41 mouse cellular contexts compared by ENCODE assay signal in the genomic region with DNA sequence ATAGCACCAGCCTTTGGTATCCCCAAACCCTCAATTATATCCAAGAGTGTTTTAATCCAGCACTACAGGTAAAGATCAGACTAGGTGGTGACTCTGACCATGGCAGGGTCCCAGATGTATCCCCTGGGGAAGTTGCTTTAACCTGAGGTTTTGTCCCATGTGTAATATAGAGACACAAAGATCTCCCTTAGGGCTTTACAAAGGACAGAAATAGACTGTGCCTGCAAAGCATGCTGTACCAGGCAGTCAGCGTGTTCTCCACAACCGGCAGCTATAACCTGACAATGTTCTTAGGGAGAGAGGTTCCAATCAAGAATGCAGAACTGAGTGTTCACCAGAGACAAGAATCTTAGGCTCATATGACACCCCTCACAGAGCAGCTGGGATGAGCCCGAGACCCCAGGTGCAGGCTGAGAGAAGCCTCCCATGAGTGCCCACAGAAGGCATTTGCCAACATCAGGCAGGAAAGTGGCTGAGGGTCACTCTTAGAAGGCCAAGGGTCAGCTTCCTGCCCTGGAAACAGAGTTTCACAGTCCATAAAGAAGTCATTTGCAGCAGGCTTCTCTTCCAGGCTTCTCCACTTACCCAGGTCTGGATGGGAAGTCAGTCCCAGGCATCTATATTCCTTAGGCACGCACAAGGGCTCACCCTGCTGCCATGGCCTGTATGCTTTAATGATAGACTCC. TPM values are rescaled to one million over a fixed set of nuclear protein-coding genes. Genes with fewer than 3 reads are reported as not detected.
A peak's percentile ranks its signal among the peaks of the same experiment; 100 is the strongest.
DNase-seq lines count a peak whose midpoint lies in the region; ATAC-seq and TF ChIP-seq lines count a peak whose summit lies in the region.
"Had no signal": no experiment of that assay in that cellular context is flagged by ENCODE, and none has a peak within 500 bp of the region (broad histone marks: within the 10 kb centered on the region; RNA-seq: fewer than 3 reads in every experiment).

No protein-coding gene starts in this region.

- peak overlapping the region; percentile 26 for H3K27ac ChIP-seq in heart, adult 2 months
- H3K27ac ChIP-seq in hindbrain, embryonic 10.5 days, result peak overlapping the region; percentile 6; the same call in 1 of the 2 replicates
- H3K27ac ChIP-seq in hindbrain, embryonic 14.5 days, result no peak overlapping the region
- no peak overlapping the region for H3K27ac ChIP-seq in midbrain, embryonic 11.5 days (ENCODE audit: low read depth, low read length)
- H3K27ac ChIP-seq in midbrain, embryonic 16.5 days (ENCODE audit: low read length), result no peak overlapping the region
- H3K27ac ChIP-seq in limb, embryonic 10.5 days, result peak overlapping the region; percentile 68
- H3K27ac ChIP-seq: embryonic facial prominence, embryonic 13.5 days; forebrain, embryonic 10.5 days; forebrain, embryonic 15.5 days; hindbrain, embryonic 15.5 days; liver, embryonic 12.5 days; midbrain, embryonic 12.5 days; stomach, embryonic 15.5 days had no signal

- H3K4me3 ChIP-seq in heart, adult 2 months, result no peak overlapping the region
- no peak overlapping the region for H3K4me3 ChIP-seq in hindbrain, embryonic 10.5 days
- H3K4me3 ChIP-seq in hindbrain, embryonic 14.5 days (replicated peaks; ENCODE audit: low read length), result no peak overlapping the region
- H3K4me3 ChIP-seq in midbrain, embryonic 11.5 days (ENCODE audit: low read depth, low read length), result no peak overlapping the region
- H3K4me3 ChIP-seq in midbrain, embryonic 16.5 days (ENCODE audit: low read depth, low read length), result no peak overlapping the region
- no peak overlapping the region for H3K4me3 ChIP-seq in limb, embryonic 10.5 days
- H3K4me3 ChIP-seq: embryonic facial prominence, embryonic 13.5 days; forebrain, embryonic 10.5 days; forebrain, embryonic 15.5 days; hindbrain, embryonic 15.5 days; liver, embryonic 12.5 days; midbrain, embryonic 12.5 days; stomach, embryonic 15.5 days had no signal

- H3K36me3 ChIP-seq in heart, adult 2 months (ENCODE audit: control insufficient read depth, insufficient read depth, low read length), result peaks cover 7% of the 10 kb centered on the region
- no peaks in the 10 kb centered on the region for H3K36me3 ChIP-seq in hindbrain, embryonic 10.5 days
- no peaks in the 10 kb centered on the region for H3K36me3 ChIP-seq in hindbrain, embryonic 14.5 days (replicated peaks; ENCODE audit: control insufficient read depth, insufficient read depth)
- no peaks in the 10 kb centered on the region for H3K36me3 ChIP-seq in midbrain, embryonic 11.5 days (ENCODE audit: control insufficient read depth, insufficient read depth, low read length)
- no peaks in the 10 kb centered on the region for H3K36me3 ChIP-seq in midbrain, embryonic 16.5 days (ENCODE audit: control insufficient read depth, insufficient read depth, low read length)
- H3K36me3 ChIP-seq in limb, embryonic 10.5 days, result no peaks in the 10 kb centered on the region
- H3K36me3 ChIP-seq: forebrain, embryonic 10.5 days; forebrain, embryonic 15.5 days; hindbrain, embryonic 15.5 days; midbrain, embryonic 12.5 days; stomach, embryonic 15.5 days had no signal

- no peaks in the 10 kb centered on the region for H3K9me3 ChIP-seq in hindbrain, embryonic 10.5 days
- no peaks in the 10 kb centered on the region for H3K9me3 ChIP-seq in hindbrain, embryonic 14.5 days (ENCODE audit: control insufficient read depth, low read length)
- H3K9me3 ChIP-seq in midbrain, embryonic 11.5 days (ENCODE audit: control insufficient read depth, low read length), result no peaks in the 10 kb centered on the region
- H3K9me3 ChIP-seq in midbrain, embryonic 16.5 days (replicated peaks; ENCODE audit: control insufficient read depth, low read length, poor library complexity, severe bottlenecking), result no peaks in the 10 kb centered on the region
- H3K9me3 ChIP-seq in limb, embryonic 10.5 days (replicated peaks), result no peaks in the 10 kb centered on the region
- H3K9me3 ChIP-seq: embryonic facial prominence, embryonic 13.5 days; forebrain, embryonic 10.5 days; forebrain, embryonic 15.5 days; hindbrain, embryonic 15.5 days; liver, embryonic 12.5 days; midbrain, embryonic 12.5 days; stomach, embryonic 15.5 days had no signal

- intact Hi-C loops in heart, adult 2 months (cut with DNase I), result no loop called here
- intact Hi-C loops in heart, postnatal 36 days (cut with DNase I), result no loop called here

- no peak overlapping the region for H3K9ac ChIP-seq in heart, adult 2 months (ENCODE audit: low read depth, low read length)
- H3K9ac ChIP-seq in hindbrain, embryonic 14.5 days, result no peak overlapping the region
- no peak overlapping the region for H3K9ac ChIP-seq in midbrain, embryonic 11.5 days (ENCODE audit: low read length)
- H3K9ac ChIP-seq in midbrain, embryonic 16.5 days (ENCODE audit: low read depth, low read length), result no peak overlapping the region
- H3K9ac ChIP-seq: embryonic facial prominence, embryonic 13.5 days; forebrain, embryonic 15.5 days; hindbrain, embryonic 15.5 days; liver, embryonic 12.5 days; liver, postnatal 0 days; midbrain, embryonic 12.5 days; stomach, embryonic 15.5 days had no signal

- no peak for DNase-seq in heart, adult 2 months
- no peak for DNase-seq in heart, postnatal 36 days
- DNase-seq in hindbrain, embryonic 10.5 days (ENCODE audit: low spot score), result no peak
- DNase-seq in hindbrain, embryonic 14.5 days (ENCODE audit: low spot score), result no peak
- peak; percentile 67 for DNase-seq in midbrain, embryonic 11.5 days (ENCODE audit: low spot score, missing footprints)
- DNase-seq in limb, embryonic 10.5 days (ENCODE audit: low spot score), result no peak
- DNase-seq: adrenal gland, postnatal 25 days; cerebellum, adult 2 months; cerebellum, postnatal 14 days; heart, postnatal 4 days; kidney, adult 2 months; kidney, postnatal 4 days; liver, postnatal 0 days; lung, postnatal 36 days; right cerebral cortex, postnatal 25 days; thymus, adult 18-20 months; thymus, postnatal 36 days had no signal

- H3K27me3 ChIP-seq in heart, adult 2 months (ENCODE audit: control insufficient read depth, insufficient read depth, low read length), result no peaks in the 10 kb centered on the region
- H3K27me3 ChIP-seq in hindbrain, embryonic 10.5 days (ENCODE audit: insufficient read depth, poor library complexity, severe bottlenecking), result no peaks in the 10 kb centered on the region
- H3K27me3 ChIP-seq in hindbrain, embryonic 14.5 days (ENCODE audit: control insufficient read depth, insufficient read depth, low read length), result no peaks in the 10 kb centered on the region
- H3K27me3 ChIP-seq in midbrain, embryonic 11.5 days (ENCODE audit: control insufficient read depth, insufficient read depth, low read length), result no peaks in the 10 kb centered on the region
- H3K27me3 ChIP-seq in midbrain, embryonic 16.5 days (ENCODE audit: control insufficient read depth, insufficient read depth, low read depth, low read length), result no peaks in the 10 kb centered on the region
- H3K27me3 ChIP-seq in limb, embryonic 10.5 days (ENCODE audit: low read depth, poor library complexity, severe bottlenecking), result no peaks in the 10 kb centered on the region
- H3K27me3 ChIP-seq: embryonic facial prominence, embryonic 13.5 days; forebrain, embryonic 15.5 days; hindbrain, embryonic 15.5 days; liver, embryonic 12.5 days; midbrain, embryonic 12.5 days; stomach, embryonic 15.5 days had no signal

- no peak for TF ChIP-seq EP300 in heart, adult 2 months (IDR thresholded peaks at IDR 0.05; ENCODE audit: insufficient read depth, low read depth, low read length)

- no peak overlapping the region for H3K4me2 ChIP-seq in hindbrain, embryonic 14.5 days (replicated peaks)
- H3K4me2 ChIP-seq in midbrain, embryonic 11.5 days, result no peak overlapping the region
- no peak overlapping the region for H3K4me2 ChIP-seq in midbrain, embryonic 16.5 days (ENCODE audit: low read length)
- H3K4me2 ChIP-seq: embryonic facial prominence, embryonic 13.5 days; forebrain, embryonic 15.5 days; hindbrain, embryonic 15.5 days; liver, embryonic 12.5 days; midbrain, embryonic 12.5 days; stomach, embryonic 15.5 days had no signal

- WGBS in heart, adult 2 months, result 41% methylated on average over 4 of the region's 4 CpGs
- 75% methylated on average over 4 of the region's 4 CpGs for WGBS in hindbrain, embryonic 10.5 days
- 83% methylated on average over 4 of the region's 4 CpGs for WGBS in hindbrain, embryonic 14.5 days
- 86% methylated on average over 4 of the region's 4 CpGs for WGBS in midbrain, embryonic 11.5 days
- 92% methylated on average over 4 of the region's 4 CpGs for WGBS in midbrain, embryonic 16.5 days
- 49% methylated on average over 4 of the region's 4 CpGs for WGBS in limb, embryonic 10.5 days

- no peaks in the 10 kb centered on the region for H3K79me2 ChIP-seq in heart, adult 2 months (replicated peaks; ENCODE audit: control insufficient read depth, insufficient read depth, low read length)

- no peak for TF ChIP-seq CTCF in heart, adult 2 months (IDR thresholded peaks at IDR 0.05)

- no peak for ATAC-seq in hindbrain, embryonic 14.5 days (ENCODE audit: low FRiP score)
- ATAC-seq in midbrain, embryonic 11.5 days (ENCODE audit: low FRiP score), result no peak
- no peak for ATAC-seq in midbrain, embryonic 16.5 days
- ATAC-seq: CD4-positive, CD25-positive, alpha-beta regulatory T cell, adult 4 months; forebrain, embryonic 15.5 days; inflammation-experienced regulatory T-cells, adult 6 months; liver, embryonic 12.5 days; liver, postnatal 0 days had no signal

- H3K4me1 ChIP-seq in heart, adult 2 months (ENCODE audit: control insufficient read depth, insufficient read depth, low read length), result peaks cover 20% of the 10 kb centered on the region
- peaks cover 38% of the 10 kb centered on the region for H3K4me1 ChIP-seq in hindbrain, embryonic 10.5 days (replicated peaks)
- no peaks in the 10 kb centered on the region for H3K4me1 ChIP-seq in hindbrain, embryonic 14.5 days (replicated peaks; ENCODE audit: control insufficient read depth, insufficient read depth, low read length)
- no peaks in the 10 kb centered on the region for H3K4me1 ChIP-seq in midbrain, embryonic 11.5 days (ENCODE audit: control insufficient read depth, insufficient read depth, low read length)
- H3K4me1 ChIP-seq in midbrain, embryonic 16.5 days (ENCODE audit: control insufficient read depth, insufficient read depth, low read length), result no peaks in the 10 kb centered on the region
- peaks cover 45% of the 10 kb centered on the region for H3K4me1 ChIP-seq in limb, embryonic 10.5 days
- H3K4me1 ChIP-seq: forebrain, embryonic 15.5 days; midbrain, embryonic 12.5 days had no signal

- TF ChIP-seq POLR2A in heart, adult 2 months (IDR thresholded peaks at IDR 0.05; ENCODE audit: insufficient read depth, low read depth, low read length), result no peak

RNA-seq across cellular contexts. Expression of a gene that starts 31.8 kb away (rescaled TPM):
- not detected for total RNA-seq in heart, adult 2 months (2021)
- not detected in 2 replicates for polyA plus RNA-seq in heart, adult 2 months (2012; rRNA removed)
- not detected for total RNA-seq in heart, postnatal 36 days (2021)
- not detected in 2 replicates for polyA plus RNA-seq in hindbrain, embryonic 10.5 days (2016; fragmentation: Nextera tagmentation; extraction: Ambion mirVana)
- not detected in 2 replicates for polyA plus RNA-seq in hindbrain, embryonic 14.5 days (2014; fragmentation: Nextera tagmentation; extraction: Ambion mirVana)
- not detected in 2 replicates for polyA plus RNA-seq in midbrain, embryonic 11.5 days (2014; fragmentation: Nextera tagmentation; extraction: Ambion mirVana)
- not detected in 2 replicates for polyA plus RNA-seq in midbrain, embryonic 16.5 days (2015; fragmentation: Nextera tagmentation; extraction: Ambion mirVana)
- polyA plus RNA-seq in limb, embryonic 10.5 days (2016; fragmentation: Nextera tagmentation; extraction: Ambion mirVana), result not detected in 2 replicates
- total RNA-seq: adrenal gland, adult 18-20 months; adrenal gland, postnatal 25 days; gastrocnemius, adult 18-20 months; gastrocnemius, postnatal 4 days; heart, adult 8-10 months; heart, postnatal 4 days; layer of hippocampus, adult 8-10 months; layer of hippocampus, postnatal 25 days; left cerebral cortex, adult 8-10 months; left cerebral cortex, postnatal 36 days; megakaryocyte, adult 5-6 weeks had no signal
- polyA plus RNA-seq: CD4-positive, CD25-positive, alpha-beta regulatory T cell, adult 4 months; cerebellum, adult 2 months; cortical plate, adult 2 months; embryonic facial prominence, embryonic 13.5 days; forebrain, embryonic 10.5 days; forebrain, embryonic 15.5 days; frontal cortex, adult 2 months; hindbrain, embryonic 15.5 days; inflammation-experienced regulatory T-cells, adult 6 months; kidney, adult 2 months; limb, embryonic 14.5 days; liver, embryonic 12.5 days; liver, postnatal 0 days; lung, embryonic 16.5 days; midbrain, embryonic 12.5 days; neural tube, embryonic 14.5 days; stomach, embryonic 15.5 days had no signal

RNA-seq across cellular contexts. Expression of a gene that starts 34.3 kb away (rescaled TPM):
- total RNA-seq in heart, adult 2 months (2021), result 10 to 100 TPM; 15.4 to 15.5 TPM
- polyA plus RNA-seq in heart, adult 2 months (2012; rRNA removed), result 8.6 and 16.0 TPM in 2 replicates
- 10 to 100 TPM; 19.0 to 22.5 TPM for total RNA-seq in heart, postnatal 36 days (2021)
- polyA plus RNA-seq in hindbrain, embryonic 10.5 days (2016; fragmentation: Nextera tagmentation; extraction: Ambion mirVana), result 5.0 and 6.4 TPM in 2 replicates
- polyA plus RNA-seq in hindbrain, embryonic 14.5 days (2014; fragmentation: Nextera tagmentation; extraction: Ambion mirVana), result 7.8 and 8.4 TPM in 2 replicates
- 6.3 TPM in 2 replicates for polyA plus RNA-seq in midbrain, embryonic 11.5 days (2014; fragmentation: Nextera tagmentation; extraction: Ambion mirVana)
- polyA plus RNA-seq in midbrain, embryonic 16.5 days (2015; fragmentation: Nextera tagmentation; extraction: Ambion mirVana), result 6.1 and 6.4 TPM in 2 replicates
- polyA plus RNA-seq in limb, embryonic 10.5 days (2016; fragmentation: Nextera tagmentation; extraction: Ambion mirVana), result 6.5 and 6.6 TPM in 2 replicates

Comparison
In these comparisons a context has a peak if more than half of its experiments do, and no peak if none do; other contexts are left out.
1. H3K27ac ChIP-seq: peak in heart, adult 2 months (single experiment), hindbrain, embryonic 10.5 days (single experiment) and limb, embryonic 10.5 days (single experiment); none in hindbrain, embryonic 14.5 days (single experiment), midbrain, embryonic 11.5 days (single experiment) and midbrain, embryonic 16.5 days (single experiment).